In the genomic region with DNA sequence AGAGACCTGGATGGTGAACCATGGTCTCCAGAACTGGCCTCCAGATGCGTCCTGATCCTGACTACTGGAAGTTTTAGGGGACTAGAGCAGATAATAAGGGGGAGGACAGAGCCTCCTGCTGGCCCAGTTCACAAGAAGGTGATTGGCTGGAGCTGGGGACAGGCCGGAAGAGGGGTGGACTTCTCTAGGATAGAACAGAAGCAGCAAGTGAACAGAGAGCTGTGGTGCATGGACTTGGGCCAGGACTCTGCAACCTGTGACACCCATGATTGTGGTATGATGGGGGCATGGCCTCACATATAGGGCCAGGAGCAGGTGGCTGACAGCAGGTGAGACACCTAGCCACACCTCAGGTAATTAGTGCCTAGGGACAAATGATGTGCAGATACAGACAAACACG, we compare ENCODE assay signal across 9 mouse cellular contexts. TPM values are rescaled to one million over a fixed set of nuclear protein-coding genes. Genes with fewer than 3 reads are reported as not detected.
DNase-seq lines count a peak whose midpoint lies in the region; ATAC-seq and TF ChIP-seq lines count a peak whose summit lies in the region.
"Had no signal": no experiment of that assay in that cellular context is flagged by ENCODE, and none has a peak within 500 bp of the region (broad histone marks: within the 10 kb centered on the region; RNA-seq: fewer than 3 reads in every experiment).

No protein-coding gene starts in this region.

- H3K4me3 ChIP-seq in forebrain, postnatal 0 days (ENCODE audit: low read depth, low read length): no peak overlapping the region
- no peak overlapping the region for H3K4me3 ChIP-seq in forebrain, embryonic 12.5 days (replicated peaks)
- no peak overlapping the region for H3K4me3 ChIP-seq in hindbrain, embryonic 15.5 days
- H3K4me3 ChIP-seq in stomach, embryonic 14.5 days (ENCODE audit: low read depth, low read length): no peak overlapping the region

- ATAC-seq in forebrain, postnatal 0 days: no peak
- no peak for ATAC-seq in forebrain, embryonic 12.5 days (ENCODE audit: low FRiP score)
- no peak for ATAC-seq in hindbrain, embryonic 15.5 days (ENCODE audit: low FRiP score, low read depth)
- ATAC-seq in megakaryocyte-erythroid progenitor cell, adult 5-6 weeks (replicated peaks; ENCODE audit: low FRiP score, low TSS enrichment, poor library complexity, severe bottlenecking): peak; percentile 37
- ATAC-seq in stomach, embryonic 14.5 days (ENCODE audit: insufficient number of reproducible peaks, insufficient read depth, low FRiP score, low read depth): no peak

- H3K36me3 ChIP-seq in forebrain, postnatal 0 days (ENCODE audit: insufficient read depth): no peaks in the 10 kb centered on the region
- H3K36me3 ChIP-seq in forebrain, embryonic 12.5 days (replicated peaks): no peaks in the 10 kb centered on the region
- no peaks in the 10 kb centered on the region for H3K36me3 ChIP-seq in hindbrain, embryonic 15.5 days
- H3K36me3 ChIP-seq in stomach, embryonic 14.5 days (ENCODE audit: control insufficient read depth, insufficient read depth, low read length): no peaks in the 10 kb centered on the region

- H3K27ac ChIP-seq in forebrain, postnatal 0 days (ENCODE audit: low read depth, low read length): peak overlapping the region; percentile 50; the same call in 1 of the 2 replicates
- H3K27ac ChIP-seq in forebrain, embryonic 12.5 days: no peak overlapping the region
- H3K27ac ChIP-seq in hindbrain, embryonic 15.5 days (replicated peaks): peak overlapping the region; percentile 55; the same call in 1 of the 2 replicates
- 0 out of 2 replicates have a peak overlapping the region, but pooled peaks have one; percentile 2 for H3K27ac ChIP-seq in stomach, embryonic 14.5 days (ENCODE audit: low read length)
- H3K27ac ChIP-seq: kidney, postnatal 0 days had no signal

- no peaks in the 10 kb centered on the region for H3K27me3 ChIP-seq in forebrain, postnatal 0 days (ENCODE audit: insufficient read depth, low read length)
- H3K27me3 ChIP-seq in forebrain, embryonic 12.5 days: no peaks in the 10 kb centered on the region
- no peaks in the 10 kb centered on the region for H3K27me3 ChIP-seq in hindbrain, embryonic 15.5 days
- no peaks in the 10 kb centered on the region for H3K27me3 ChIP-seq in stomach, embryonic 14.5 days (ENCODE audit: control insufficient read depth, insufficient read depth, low read length)

- DNase-seq in forebrain, postnatal 0 days: no peak
- no peak for DNase-seq in heart, adult 8-10 months (ENCODE audit: low spot score)
- DNase-seq in heart, postnatal 4 days: no peak
- no peak for DNase-seq in gastrocnemius, adult 18-20 months (ENCODE audit: low spot score)

- WGBS in forebrain, postnatal 0 days: 53% methylated on average over 3 of the region's 3 CpGs
- WGBS in forebrain, embryonic 12.5 days: 62% methylated on average over 3 of the region's 3 CpGs
- WGBS in hindbrain, embryonic 15.5 days: 53% methylated on average over 3 of the region's 3 CpGs
- WGBS in stomach, embryonic 14.5 days: 43% methylated on average over 3 of the region's 3 CpGs

- H3K4me2 ChIP-seq in forebrain, postnatal 0 days (ENCODE audit: low read depth): peak overlapping the region; percentile 24
- no peak overlapping the region for H3K4me2 ChIP-seq in forebrain, embryonic 12.5 days
- H3K4me2 ChIP-seq in hindbrain, embryonic 15.5 days: no peak overlapping the region
- no peak overlapping the region for H3K4me2 ChIP-seq in stomach, embryonic 14.5 days (replicated peaks; ENCODE audit: low read depth, low read length)

- peaks cover 7% of the 10 kb centered on the region for H3K4me1 ChIP-seq in forebrain, postnatal 0 days (ENCODE audit: insufficient read depth)
- H3K4me1 ChIP-seq in forebrain, embryonic 12.5 days: peaks cover 82% of the 10 kb centered on the region
- H3K4me1 ChIP-seq in hindbrain, embryonic 15.5 days (replicated peaks): peaks cover 70% of the 10 kb centered on the region
- peaks cover 48% of the 10 kb centered on the region for H3K4me1 ChIP-seq in stomach, embryonic 14.5 days (ENCODE audit: control insufficient read depth, insufficient read depth, low read length)

- H3K9ac ChIP-seq in forebrain, postnatal 0 days: no peak overlapping the region
- H3K9ac ChIP-seq in forebrain, embryonic 12.5 days: no peak overlapping the region
- no peak overlapping the region for H3K9ac ChIP-seq in hindbrain, embryonic 15.5 days
- no peak overlapping the region for H3K9ac ChIP-seq in stomach, embryonic 14.5 days (replicated peaks; ENCODE audit: low read depth, low read length)

- H3K9me3 ChIP-seq in forebrain, postnatal 0 days (ENCODE audit: low read length): no peaks in the 10 kb centered on the region
- no peaks in the 10 kb centered on the region for H3K9me3 ChIP-seq in forebrain, embryonic 12.5 days
- no peaks in the 10 kb centered on the region for H3K9me3 ChIP-seq in hindbrain, embryonic 15.5 days
- no peaks in the 10 kb centered on the region for H3K9me3 ChIP-seq in stomach, embryonic 14.5 days (ENCODE audit: control insufficient read depth, low read depth, low read length)

- TF ChIP-seq CTCF in forebrain, postnatal 0 days (IDR thresholded peaks at IDR 0.05; ENCODE audit: low read depth): no peak

RNA-seq across cellular contexts. Expression of a gene that starts 17.0 kb away (rescaled TPM):
- 21.5 and 30.3 TPM in 2 replicates for total RNA-seq in forebrain, postnatal 0 days (2014; rRNA removed)
- 3.7 and 4.7 TPM in 2 replicates for polyA plus RNA-seq in forebrain, postnatal 0 days (2015; fragmentation: Nextera tagmentation; extraction: Ambion mirVana)
- polyA plus RNA-seq in forebrain, embryonic 12.5 days (2016; fragmentation: Nextera tagmentation; extraction: Ambion mirVana): 11.9 and 14.7 TPM in 2 replicates
- 8.2 and 8.5 TPM in 2 replicates for polyA plus RNA-seq in hindbrain, embryonic 15.5 days (2015; fragmentation: Nextera tagmentation; extraction: Ambion mirVana)
- total RNA-seq in megakaryocyte-erythroid progenitor cell, adult 5-6 weeks (2014; fragmentation: Nextera tagmentation): 25.2 and 26.1 TPM in 2 replicates
- total RNA-seq in megakaryocyte-erythroid progenitor cell, adult 5-6 weeks (2017): 6.1 and 10.9 TPM in 2 replicates
- polyA plus RNA-seq in stomach, embryonic 14.5 days (2014; fragmentation: Nextera tagmentation; extraction: Ambion mirVana): 11.6 and 12.7 TPM in 2 replicates
- 10 to 100 TPM; 26.8 to 31.5 (median 29.9) TPM for total RNA-seq in heart, adult 8-10 months (2022)
- 10 to 100 TPM; 29.4 to 32.5 TPM for total RNA-seq in heart, postnatal 4 days (2021)
- 10 to 100 TPM; 33.1 to 35.2 TPM for total RNA-seq in gastrocnemius, adult 18-20 months (2021)
